Mouse (Mus musculus): ENCODE results near the gene Scaf4. TPM values are rescaled to one million over a fixed set of nuclear protein-coding genes. Genes with fewer than 3 reads are reported as not detected.
A peak's percentile ranks its signal among the peaks of the same experiment; 100 is the strongest.

Scaf4 gene
- polyA plus RNA-seq, 1 experiment from 2014 or later, result 23.4 TPM

GRCm38 (mm10) chr16:90193719-90194118, 90.6 kb downstream of the Scaf4 start:
- no peak overlapping the region for H3K4me2 ChIP-seq
- no peak overlapping the region for H3K9ac ChIP-seq
- H3K27ac ChIP-seq, result no peak overlapping the region
- H3K27me3 ChIP-seq, result no peaks in the 10 kb centered on the region
- H3K4me1 ChIP-seq, result peaks cover 8% of the 10 kb centered on the region
- no peaks in the 10 kb centered on the region for H3K9me3 ChIP-seq
- H3K4me3 ChIP-seq, result no peak overlapping the region
- H3K36me3 ChIP-seq, result no peaks in the 10 kb centered on the region
- no peak for ATAC-seq (ENCODE audit: insufficient number of reproducible peaks, low FRiP score, low TSS enrichment, low read depth)

- Histone ChIP-seq H3K27me3 (no peaks in the 10 kb centered on the region), H3K4me2 (no peak overlapping the region), H3K4me1 (no peaks in the 10 kb centered on the region), H3K27ac (no peak overlapping the region), H3K36me3 (no peaks in the 10 kb centered on the region), H3K9ac (no peak overlapping the region), H3K4me3 (no peak overlapping the region), H3K9me3 (no peaks in the 10 kb centered on the region)
- 66% methylated on average over 6 of the region's 6 CpGs for WGBS
- no peak for ATAC-seq (ENCODE audit: insufficient number of reproducible peaks, low FRiP score, low TSS enrichment, low read depth)
Observed at GRCm38 (mm10) chr16:90191289-90191688, 93.0 kb downstream of the Scaf4 start.

GRCm38 (mm10) chr16:90187453-90187852, 96.8 kb downstream of the Scaf4 start:
- Histone ChIP-seq H3K4me1 (no peaks in the 10 kb centered on the region), H3K27ac (no peak overlapping the region), H3K9me3 (no peaks in the 10 kb centered on the region), H3K9ac (no peak overlapping the region), H3K4me3 (no peak overlapping the region), H3K36me3 (no peaks in the 10 kb centered on the region), H3K27me3 (no peaks in the 10 kb centered on the region), H3K4me2 (no peak overlapping the region)
- no peak for ATAC-seq (ENCODE audit: insufficient number of reproducible peaks, low FRiP score, low TSS enrichment, low read depth)
- 22% methylated on average over 13 of the region's 13 CpGs for WGBS

- no peaks in the 10 kb centered on the region for H3K4me1 ChIP-seq
- 42% methylated on average over 8 of the region's 8 CpGs for WGBS
- no peaks in the 10 kb centered on the region for H3K9me3 ChIP-seq
- no peaks in the 10 kb centered on the region for H3K27me3 ChIP-seq
- H3K27ac ChIP-seq, result no peak overlapping the region
- H3K9ac ChIP-seq, result no peak overlapping the region
- no peak overlapping the region for H3K4me2 ChIP-seq
- H3K4me3 ChIP-seq, result no peak overlapping the region
- no peak for ATAC-seq (ENCODE audit: insufficient number of reproducible peaks, low FRiP score, low TSS enrichment, low read depth)
- no peaks in the 10 kb centered on the region for H3K36me3 ChIP-seq
Observed at GRCm38 (mm10) chr16:90185928-90186588, 98.2 kb downstream of the Scaf4 start.

GRCm38 (mm10) chr16:90184135-90184534, 100.2 kb downstream of the Scaf4 start:
- 82% methylated on average over 6 of the region's 6 CpGs for WGBS
- no peak overlapping the region for H3K4me3 ChIP-seq
- ATAC-seq (ENCODE audit: insufficient number of reproducible peaks, low FRiP score, low TSS enrichment, low read depth), result no peak
- H3K27ac ChIP-seq, result no peak overlapping the region
- no peaks in the 10 kb centered on the region for H3K4me1 ChIP-seq
- no peak overlapping the region for H3K9ac ChIP-seq
- H3K4me2 ChIP-seq, result no peak overlapping the region
- no peaks in the 10 kb centered on the region for H3K9me3 ChIP-seq
- H3K27me3 ChIP-seq, result no peaks in the 10 kb centered on the region
- H3K36me3 ChIP-seq, result no peaks in the 10 kb centered on the region

- ATAC-seq (ENCODE audit: insufficient number of reproducible peaks, low FRiP score, low TSS enrichment, low read depth), result no peak
- Histone ChIP-seq H3K4me1 (no peaks in the 10 kb centered on the region), H3K27me3 (no peaks in the 10 kb centered on the region), H3K27ac (no peak overlapping the region), H3K36me3 (no peaks in the 10 kb centered on the region), H3K9me3 (no peaks in the 10 kb centered on the region), H3K4me3 (no peak overlapping the region), H3K9ac (no peak overlapping the region), H3K4me2 (no peak overlapping the region)
- 76% methylated on average over 8 of the region's 8 CpGs for WGBS
Observed at GRCm38 (mm10) chr16:90181673-90182072, 102.6 kb downstream of the Scaf4 start.

GRCm38 (mm10) chr16:90180975-90181374, 103.3 kb downstream of the Scaf4 start:
- ATAC-seq (ENCODE audit: insufficient number of reproducible peaks, low FRiP score, low TSS enrichment, low read depth), result no peak
- WGBS, result 77% methylated on average over 6 of the region's 6 CpGs
- H3K27me3 ChIP-seq, result no peaks in the 10 kb centered on the region

GRCm38 (mm10) chr16:90179892-90180291, 104.4 kb downstream of the Scaf4 start:
- WGBS, result 83% methylated on average over 5 of the region's 5 CpGs
- ATAC-seq (ENCODE audit: insufficient number of reproducible peaks, low FRiP score, low TSS enrichment, low read depth), result no peak

More at GRCm38 (mm10) chr16:90180975-90181374, 103.3 kb downstream of the Scaf4 start:
- Histone ChIP-seq H3K9me3 (no peaks in the 10 kb centered on the region), H3K9ac (no peak overlapping the region), H3K27ac (no peak overlapping the region), H3K4me1 (no peaks in the 10 kb centered on the region), H3K36me3 (no peaks in the 10 kb centered on the region), H3K4me3 (no peak overlapping the region), H3K4me2 (no peak overlapping the region)

GRCm38 (mm10) chr16:90178404-90178803, 105.9 kb downstream of the Scaf4 start:
- no peaks in the 10 kb centered on the region for H3K9me3 ChIP-seq

More at GRCm38 (mm10) chr16:90179892-90180291, 104.4 kb downstream of the Scaf4 start:
- H3K27ac ChIP-seq, result no peak overlapping the region
- H3K9me3 ChIP-seq, result no peaks in the 10 kb centered on the region
- no peaks in the 10 kb centered on the region for H3K4me1 ChIP-seq
- H3K4me3 ChIP-seq, result no peak overlapping the region
- no peaks in the 10 kb centered on the region for H3K27me3 ChIP-seq
- H3K36me3 ChIP-seq, result no peaks in the 10 kb centered on the region
- H3K9ac ChIP-seq, result no peak overlapping the region
- H3K4me2 ChIP-seq, result no peak overlapping the region

GRCm38 (mm10) chr16:90177425-90177824, 106.9 kb downstream of the Scaf4 start:
- no peaks in the 10 kb centered on the region for H3K27me3 ChIP-seq
- no peaks in the 10 kb centered on the region for H3K9me3 ChIP-seq
- H3K9ac ChIP-seq, result no peak overlapping the region
- WGBS, result 79% methylated on average over 8 of the region's 8 CpGs
- H3K4me2 ChIP-seq, result no peak overlapping the region
- no peaks in the 10 kb centered on the region for H3K36me3 ChIP-seq
- ATAC-seq (ENCODE audit: insufficient number of reproducible peaks, low FRiP score, low TSS enrichment, low read depth), result no peak
- no peaks in the 10 kb centered on the region for H3K4me1 ChIP-seq
- no peak overlapping the region for H3K4me3 ChIP-seq
- no peak overlapping the region for H3K27ac ChIP-seq

More at GRCm38 (mm10) chr16:90178404-90178803, 105.9 kb downstream of the Scaf4 start:
- WGBS, result 90% methylated on average over 3 of the region's 3 CpGs
- no peaks in the 10 kb centered on the region for H3K36me3 ChIP-seq
- H3K4me2 ChIP-seq, result no peak overlapping the region
- H3K4me3 ChIP-seq, result no peak overlapping the region
- no peak overlapping the region for H3K9ac ChIP-seq
- no peaks in the 10 kb centered on the region for H3K27me3 ChIP-seq
- no peak for ATAC-seq (ENCODE audit: insufficient number of reproducible peaks, low FRiP score, low TSS enrichment, low read depth)
- H3K4me1 ChIP-seq, result no peaks in the 10 kb centered on the region
- no peak overlapping the region for H3K27ac ChIP-seq

GRCm38 (mm10) chr16:90176472-90176871, 107.8 kb downstream of the Scaf4 start:
- Histone ChIP-seq H3K4me2 (no peak overlapping the region), H3K27me3 (no peaks in the 10 kb centered on the region), H3K4me3 (no peak overlapping the region), H3K9me3 (no peaks in the 10 kb centered on the region), H3K4me1 (no peaks in the 10 kb centered on the region), H3K27ac (no peak overlapping the region), H3K36me3 (no peaks in the 10 kb centered on the region), H3K9ac (no peak overlapping the region)
- 0 out of 2 replicates have a peak, but pooled peaks have one; percentile 30 for ATAC-seq (ENCODE audit: insufficient number of reproducible peaks, low FRiP score, low TSS enrichment, low read depth)
- WGBS, result 43% methylated on average over 10 of the region's 10 CpGs
